Mouse (Mus musculus) gastrocnemius, postnatal 14 days (tissue): ENCODE results near the gene Zmiz1. TPM values are rescaled to one million over a fixed set of nuclear protein-coding genes. Genes with fewer than 3 reads are reported as not detected.

ENCODE experiments used
- DNase-seq: peaks from one replicate; pipeline ENCODE4 v3.0.0; 2021; ENCODE audit warnings: mixed read lengths
- intact Hi-C: fragments of 180-260 bp; cut with DNase I; formaldehyde crosslinking; loops from one replicate; pipeline ENCODE4 v1.15.1; 2025; ENCODE audit warnings: low total_unique reads
- total RNA-seq, 2 experiments: library from RNA; stranded (reverse); gene quantifications; 2 replicates each; pipeline ENCODE4 v1.2.3; 2021

Zmiz1 gene
- total RNA-seq, 2 experiments from 2014 or later, result 30.3 to 36.0 TPM

DNA sequence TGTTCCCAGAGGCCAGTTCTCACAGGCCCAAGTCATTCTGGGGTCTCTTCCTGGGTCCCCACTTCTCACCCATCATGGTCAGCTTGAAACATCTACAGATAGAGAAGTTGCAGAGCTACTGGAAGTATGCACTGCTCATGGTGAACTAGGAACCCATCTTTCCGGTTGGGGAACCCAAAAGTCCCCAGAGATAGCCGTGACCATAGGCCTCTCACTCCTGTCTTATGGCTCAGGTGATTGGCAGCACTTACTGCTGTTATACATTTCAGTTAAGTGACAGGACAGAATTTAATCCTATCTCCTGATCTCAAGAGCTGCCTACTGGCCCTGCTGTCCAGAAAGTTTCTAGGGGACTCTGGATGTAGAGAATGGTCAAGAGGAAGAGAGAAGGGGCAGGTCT lies 24.3 kb downstream of the Zmiz1 start:
- DNase-seq, result no peak
- intact Hi-C loops, result no loop called here

DNA sequence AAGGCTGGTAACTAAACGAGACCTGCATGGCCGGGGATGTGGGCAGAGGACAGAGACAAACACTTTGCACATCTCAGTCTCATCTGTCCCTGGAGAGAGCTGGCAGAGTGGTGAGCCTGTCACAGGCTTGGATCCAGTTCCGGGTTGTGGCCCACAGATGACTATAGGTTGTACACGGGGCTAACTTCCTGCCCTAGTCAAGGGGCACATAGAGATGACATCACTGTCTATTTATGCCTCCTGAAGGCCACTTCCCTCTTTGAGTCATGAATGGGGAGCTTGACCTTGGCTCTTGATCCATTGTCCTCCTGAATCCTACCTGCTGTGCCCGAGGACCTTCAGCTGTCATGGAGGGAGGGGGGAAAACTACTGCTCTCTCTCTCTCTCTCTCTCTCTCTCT lies 25.1 kb downstream of the Zmiz1 start:
- intact Hi-C loops, result no loop called here

DNA sequence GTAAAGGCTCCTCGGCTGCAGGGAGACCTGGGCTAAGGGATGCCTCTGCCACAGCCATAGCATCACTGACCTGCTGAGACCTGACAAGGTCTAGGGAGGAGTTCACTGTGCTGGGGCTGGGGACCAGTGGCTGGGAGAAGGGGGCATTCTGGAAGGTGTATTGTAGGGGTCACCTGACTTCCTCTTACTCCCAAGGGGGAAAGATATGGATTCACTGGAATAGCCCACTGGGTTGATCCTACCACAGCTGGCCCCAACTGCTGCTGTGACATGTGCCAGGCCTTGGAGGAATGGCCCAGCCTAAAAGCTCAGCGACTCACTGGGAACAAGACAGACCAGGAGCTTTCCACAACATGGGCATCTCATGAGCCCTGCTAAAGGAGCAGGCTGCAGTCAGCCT lies 27.2 kb downstream of the Zmiz1 start:
- DNase-seq, result no peak
- intact Hi-C loops, result no loop called here

More for the DNA sequence above, 25.1 kb downstream of the Zmiz1 start:
- DNase-seq, result no peak

DNA sequence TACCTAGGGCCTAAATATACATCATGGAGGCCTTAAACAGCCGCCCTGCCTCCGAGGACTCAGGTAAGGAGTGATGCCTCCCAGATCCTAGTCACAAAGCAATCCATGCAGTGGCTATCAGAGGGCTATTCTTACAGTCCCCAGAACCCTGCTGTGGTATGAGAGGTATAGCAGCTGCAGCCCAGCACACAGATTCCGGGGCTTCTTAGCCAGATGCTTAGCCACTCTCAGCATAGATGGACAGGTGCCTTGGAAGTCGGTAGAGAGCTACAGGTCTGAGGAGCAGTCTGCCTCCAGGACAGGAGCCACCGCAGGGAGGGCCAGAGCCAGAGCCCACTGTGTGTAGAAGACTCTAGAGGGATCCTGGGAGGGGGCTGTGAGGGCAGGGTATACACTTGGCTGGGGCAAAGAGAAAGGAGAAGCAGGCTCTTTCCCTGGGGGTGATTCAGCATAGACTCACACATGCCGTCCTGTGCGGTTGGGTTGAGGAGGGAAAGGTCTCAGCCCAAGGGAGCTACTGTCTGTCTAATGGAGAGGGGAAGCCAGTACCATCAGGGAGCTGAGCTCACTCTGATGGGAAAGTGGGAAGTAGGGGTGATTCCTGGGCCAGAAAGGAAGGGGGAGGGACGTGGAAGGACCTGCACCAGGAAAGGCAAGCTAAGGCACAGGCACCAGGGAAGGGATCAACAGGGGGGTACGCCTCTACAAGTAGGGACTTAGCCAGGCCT lies 27.9 kb downstream of the Zmiz1 start:
- no peak for DNase-seq
- intact Hi-C loops, result no loop called here

DNA sequence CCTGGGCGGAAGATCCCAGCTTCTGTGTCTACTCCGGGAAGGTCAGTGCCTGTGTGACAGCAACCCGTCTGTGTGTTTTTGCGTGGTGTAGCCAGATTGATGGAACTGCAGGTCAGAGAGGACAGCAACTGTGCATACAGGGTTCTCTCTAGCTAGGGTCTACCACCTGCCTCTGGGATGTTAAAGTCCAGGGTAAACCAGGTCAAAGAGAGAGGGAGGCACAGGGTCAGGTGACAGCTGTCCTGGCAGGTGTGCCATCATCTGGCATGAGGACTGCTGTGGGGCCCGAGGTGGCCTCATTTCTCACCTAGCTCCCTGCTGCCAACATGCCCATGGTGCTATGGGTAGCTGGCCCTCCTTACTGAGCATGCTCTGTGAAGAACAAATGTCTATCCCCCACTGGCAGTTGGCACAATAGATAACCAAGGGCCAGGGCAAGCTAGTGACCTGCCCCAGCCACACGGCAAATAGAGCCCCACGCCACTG lies 28.5 kb downstream of the Zmiz1 start:
- peak; percentile 60 for DNase-seq
- intact Hi-C loops, result no loop called here

DNA sequence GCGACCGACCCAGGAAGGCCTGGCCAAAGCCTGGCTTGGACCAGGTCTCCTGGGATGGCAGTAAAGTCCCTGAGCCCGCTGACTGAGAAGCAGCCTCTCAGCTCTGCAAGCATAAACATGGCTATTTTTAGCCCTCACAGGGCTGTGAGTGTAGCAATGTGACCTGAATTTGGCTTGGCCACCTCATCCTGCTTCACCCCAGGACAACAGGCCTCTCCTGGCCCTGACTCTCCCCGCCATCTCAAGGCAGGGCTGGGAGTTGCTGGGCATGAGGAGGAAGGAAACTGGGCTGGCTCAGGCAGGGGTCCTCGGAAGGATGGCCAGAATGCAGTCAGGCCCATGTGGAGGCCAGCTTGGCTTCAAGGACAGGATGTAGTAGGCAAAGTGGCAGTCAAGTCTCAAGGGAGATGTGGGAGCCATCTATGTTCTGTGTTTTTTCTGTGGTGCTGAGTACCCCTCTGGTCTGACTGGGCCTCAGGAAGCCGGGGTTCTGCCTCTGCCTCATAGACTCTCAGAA lies 29.2 kb downstream of the Zmiz1 start:
- intact Hi-C loops, result no loop called here
- peak; percentile 72 for DNase-seq

DNA sequence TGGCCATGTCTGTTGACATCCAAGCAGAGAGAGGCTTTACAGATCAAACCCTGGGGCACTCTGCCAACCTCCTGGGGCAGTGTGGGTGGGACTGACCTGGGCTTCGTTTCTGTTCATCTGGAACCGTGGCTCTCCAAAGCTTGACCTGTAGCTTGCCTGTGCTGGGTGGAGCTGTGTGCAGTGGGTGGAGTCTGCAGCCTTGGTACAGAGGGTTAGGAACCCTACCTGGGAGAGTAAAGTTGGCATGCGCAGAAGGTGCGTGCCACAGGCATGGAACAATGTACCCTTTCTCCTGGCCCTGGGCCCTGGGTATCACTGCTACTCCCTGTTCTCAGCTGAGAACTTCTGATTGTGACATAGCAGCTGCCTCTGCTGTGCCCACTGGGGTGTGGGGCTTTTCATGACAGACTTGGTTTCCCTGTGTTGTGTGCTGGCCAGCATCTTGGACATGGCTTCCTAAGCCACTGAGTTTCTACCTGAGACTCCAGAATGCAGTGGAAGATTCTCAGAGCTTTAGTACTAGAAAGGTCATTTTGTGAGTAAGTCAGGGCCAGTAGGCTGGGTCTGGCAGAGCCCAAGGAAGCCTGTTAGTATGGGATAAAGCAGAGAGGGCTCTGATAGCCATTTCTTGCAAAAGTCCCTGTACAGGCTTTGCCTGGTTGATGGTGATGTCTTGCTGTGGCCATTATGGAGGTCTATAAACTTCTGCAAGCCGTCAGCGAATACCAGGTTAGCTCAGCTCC lies 30.5 kb downstream of the Zmiz1 start:
- intact Hi-C loops, result no loop called here
- DNase-seq, result no peak

DNA sequence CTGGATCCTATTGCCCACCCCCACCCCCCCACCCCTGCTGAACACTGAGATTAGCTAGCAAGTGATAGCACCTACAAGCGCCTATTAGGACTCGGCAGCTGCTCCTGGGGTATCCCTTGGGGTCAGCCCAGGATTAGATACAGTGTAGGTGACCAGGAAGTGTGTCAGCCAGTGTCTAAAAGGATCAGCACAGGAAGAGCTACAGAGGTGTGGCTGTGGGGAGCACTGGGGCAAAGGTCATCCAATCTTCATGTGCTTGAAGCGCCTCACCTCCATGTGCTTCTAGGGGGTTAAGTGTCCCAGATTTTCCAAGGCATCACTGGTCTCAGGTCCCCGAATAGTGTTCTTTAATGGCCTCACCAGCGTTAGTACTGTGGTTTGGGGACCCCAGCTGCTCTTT lies 33.0 kb downstream of the Zmiz1 start:
- intact Hi-C loops, result no loop called here
- DNase-seq, result no peak

DNA sequence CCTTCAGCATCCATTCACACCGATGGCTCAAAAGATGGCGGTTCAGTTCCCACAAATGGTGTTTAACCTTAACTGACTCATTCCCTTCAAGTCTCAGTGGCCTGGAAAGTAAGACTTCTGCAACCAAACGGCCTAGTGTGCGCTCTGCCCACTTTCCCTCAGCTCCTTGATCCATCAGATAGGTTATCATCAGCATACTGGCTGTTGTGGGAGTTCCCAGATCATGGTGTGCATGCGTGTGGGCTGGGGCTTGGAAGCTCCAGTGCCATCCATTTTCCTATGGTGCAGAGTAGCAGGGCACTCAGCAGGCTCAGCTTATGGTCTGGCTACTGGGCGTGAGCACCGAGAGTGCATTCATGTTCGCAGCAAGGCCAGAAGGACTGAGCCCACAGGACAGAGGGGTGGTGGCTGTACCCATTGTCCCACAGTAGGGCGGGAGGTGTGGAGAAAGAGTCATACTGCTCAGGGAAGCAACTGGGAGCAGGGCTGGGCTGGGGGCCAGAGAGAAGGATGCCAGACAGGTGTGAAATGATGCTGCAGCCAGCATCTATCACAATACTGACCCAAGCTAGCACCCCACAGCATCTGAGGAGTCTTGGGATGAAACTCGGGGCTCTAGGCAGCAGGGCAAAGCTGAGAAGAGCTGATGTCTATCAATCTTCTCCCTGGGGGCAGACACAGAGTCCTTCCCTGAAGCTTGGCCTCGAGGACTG lies 33.7 kb downstream of the Zmiz1 start:
- intact Hi-C loops, result no loop called here
- no peak for DNase-seq

DNA sequence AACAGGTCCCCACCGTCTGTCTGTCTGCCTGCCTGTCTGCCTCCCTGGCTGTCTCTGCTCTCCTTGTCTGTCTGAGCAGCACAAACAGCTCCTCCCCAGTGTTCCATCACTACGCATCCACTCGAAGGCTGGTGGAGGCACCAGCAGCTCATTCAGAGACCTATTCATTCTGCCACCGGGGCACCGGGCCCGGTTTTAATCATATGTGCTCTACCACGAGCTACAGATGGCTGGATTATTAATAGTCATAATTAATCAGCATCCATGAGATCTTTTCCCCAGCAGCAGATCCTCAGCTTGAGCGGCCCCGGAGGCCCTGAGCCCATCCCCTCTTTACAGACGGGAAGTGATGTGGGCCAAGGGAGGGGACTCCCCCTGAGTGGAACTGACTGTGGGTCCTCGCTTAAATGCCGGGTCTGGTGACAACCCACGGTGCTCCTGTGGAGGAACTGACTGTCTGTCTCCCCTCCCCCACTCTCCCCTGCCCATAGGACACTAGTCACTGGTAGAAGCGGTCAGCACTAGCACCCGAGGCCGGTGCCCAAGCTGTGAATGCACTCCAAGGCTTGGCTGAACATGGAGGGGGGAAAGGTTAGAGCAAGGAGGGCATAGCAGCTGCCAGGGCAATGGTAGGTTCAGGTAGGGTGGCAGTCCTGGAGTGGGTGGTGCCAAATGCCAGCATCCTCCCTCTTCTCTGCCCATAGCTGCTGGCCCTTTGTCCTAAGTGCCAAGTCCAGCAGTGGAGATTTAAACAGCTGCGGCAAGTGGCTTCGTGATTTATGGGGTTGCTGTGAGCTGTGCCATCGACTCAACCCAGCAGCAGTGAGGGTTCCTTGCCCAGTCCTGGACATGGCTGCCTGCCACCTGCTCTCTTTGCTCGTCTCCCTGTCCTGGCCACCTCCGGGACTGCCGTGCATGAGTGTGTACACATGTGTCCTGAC lies 34.6 kb downstream of the Zmiz1 start:
- DNase-seq, result peak; percentile 78
- intact Hi-C loops, result no loop called here

DNA sequence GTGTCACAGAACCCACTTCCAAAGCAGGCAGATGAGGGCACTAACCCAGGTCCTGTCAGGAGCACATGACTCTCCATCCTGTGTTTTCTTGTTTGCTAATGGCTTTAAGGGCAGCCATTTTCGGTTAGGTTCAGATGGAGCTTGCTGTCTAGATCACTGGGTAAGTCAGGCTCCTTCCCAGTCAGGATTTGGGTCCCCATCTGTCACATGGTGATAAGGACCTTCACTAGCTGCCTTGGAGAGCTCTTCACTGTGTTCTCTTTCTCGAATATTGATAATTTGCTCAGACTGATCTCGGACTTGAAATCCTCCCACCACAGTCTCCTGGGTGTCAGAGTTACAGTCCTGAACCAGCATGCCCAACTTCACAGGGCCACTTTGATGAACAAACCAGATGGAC lies 35.8 kb downstream of the Zmiz1 start:
- no peak for DNase-seq
- intact Hi-C loops, result no loop called here

DNA sequence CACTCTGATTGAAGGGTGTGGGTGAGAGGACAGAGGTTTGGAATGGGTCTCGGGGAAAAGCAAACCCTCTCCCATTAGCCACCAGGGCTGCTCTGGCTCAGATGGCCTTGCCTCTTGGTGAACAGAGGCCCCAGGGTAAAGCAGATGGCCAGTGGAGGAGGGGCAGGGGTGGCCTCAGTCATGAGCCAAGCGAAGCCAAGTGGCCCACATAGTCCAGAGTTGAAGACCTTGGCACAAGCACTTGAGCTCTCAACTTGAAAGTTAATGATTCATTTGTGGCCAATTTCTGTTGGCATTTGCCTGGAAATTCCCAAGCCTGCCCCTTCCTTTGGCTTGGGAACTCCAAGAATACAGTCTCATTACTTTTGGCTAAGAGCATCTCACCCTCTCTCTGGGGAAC lies 37.1 kb downstream of the Zmiz1 start:
- no peak for DNase-seq
- intact Hi-C loops, result no loop called here

DNA sequence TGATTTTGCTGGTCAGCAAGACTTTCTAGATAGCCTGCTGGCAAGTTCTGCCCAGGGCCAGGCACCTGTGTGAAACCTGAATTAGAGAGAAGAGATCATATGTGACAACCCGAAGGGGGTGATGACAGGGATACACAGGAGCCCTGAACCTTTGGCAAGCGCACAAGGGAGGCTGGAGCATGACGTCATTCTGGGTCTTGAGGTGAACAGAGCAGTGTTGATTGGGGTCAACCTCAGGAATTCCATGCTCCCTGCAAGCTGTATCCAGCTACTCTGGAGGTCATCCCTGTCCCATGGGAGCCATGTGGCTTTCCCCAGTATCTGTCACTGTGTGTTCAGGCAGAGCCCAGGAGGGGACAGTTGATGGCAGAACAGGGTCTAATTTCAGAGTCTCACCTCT lies 38.0 kb downstream of the Zmiz1 start:
- intact Hi-C loops, result no loop called here
- DNase-seq, result no peak

DNA sequence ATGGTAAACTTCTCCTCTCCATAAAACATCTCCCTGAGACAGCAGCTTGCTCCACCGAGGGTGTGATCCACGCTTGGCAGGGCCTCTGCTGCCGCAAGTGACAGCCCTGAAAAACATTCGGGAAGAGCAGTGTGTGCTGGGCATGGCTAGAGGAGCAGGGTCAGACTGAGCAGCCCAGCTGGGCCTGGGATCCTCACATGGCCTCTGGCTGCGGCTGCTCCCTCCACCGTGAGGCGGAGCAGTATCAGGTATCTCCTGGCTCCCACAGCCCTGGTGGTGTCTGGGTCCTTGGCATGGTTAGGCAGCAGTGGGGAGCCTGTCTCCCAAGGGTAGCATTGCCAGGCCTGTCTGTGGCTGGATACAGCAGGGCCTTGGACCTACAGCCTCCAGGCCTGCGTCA lies 38.6 kb downstream of the Zmiz1 start:
- intact Hi-C loops, result no loop called here
- DNase-seq, result peak; percentile 86

DNA sequence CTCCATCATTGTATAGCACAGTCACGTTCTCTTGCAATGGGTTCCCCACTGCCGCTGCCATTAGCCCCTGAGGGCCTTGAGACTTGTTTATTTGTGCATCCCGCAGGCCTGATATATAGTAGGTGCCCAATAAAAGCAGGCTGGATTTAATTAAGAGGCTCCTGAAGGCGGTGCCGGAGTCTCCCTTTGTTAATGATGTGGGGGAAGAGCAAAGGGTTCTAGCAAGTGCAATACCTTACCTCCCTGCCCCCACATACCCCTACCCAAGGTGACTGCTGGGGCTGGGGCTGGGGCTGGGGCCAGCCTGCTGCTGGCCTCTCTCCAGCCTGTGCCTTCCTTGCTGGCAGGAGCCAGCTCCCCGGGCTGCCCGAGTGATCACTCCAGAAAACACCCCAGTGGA lies 39.4 kb downstream of the Zmiz1 start:
- intact Hi-C loops, result no loop called here

DNA sequence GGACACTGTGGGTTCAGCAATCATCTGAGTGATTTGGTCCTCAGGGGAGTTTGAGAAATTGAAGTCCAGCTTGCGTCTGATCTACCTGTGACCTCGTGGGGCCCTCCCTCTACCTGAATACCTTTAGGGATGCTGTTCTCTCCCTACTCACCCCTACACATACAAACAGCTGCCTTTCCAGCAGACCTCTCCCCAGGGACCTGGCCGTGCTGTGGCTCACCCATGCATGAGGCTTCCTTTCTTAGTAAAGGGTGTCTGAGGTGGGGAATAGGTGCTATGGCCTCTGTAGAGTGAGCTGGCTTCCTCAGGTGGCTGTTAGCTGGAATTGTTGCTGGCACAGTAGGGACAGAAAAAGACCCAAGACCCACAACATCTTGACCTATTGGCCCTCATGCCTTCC lies 40.5 kb downstream of the Zmiz1 start:
- no peak for DNase-seq
- intact Hi-C loops, result no loop called here

More for the DNA sequence above, 39.4 kb downstream of the Zmiz1 start:
- DNase-seq, result no peak

DNA sequence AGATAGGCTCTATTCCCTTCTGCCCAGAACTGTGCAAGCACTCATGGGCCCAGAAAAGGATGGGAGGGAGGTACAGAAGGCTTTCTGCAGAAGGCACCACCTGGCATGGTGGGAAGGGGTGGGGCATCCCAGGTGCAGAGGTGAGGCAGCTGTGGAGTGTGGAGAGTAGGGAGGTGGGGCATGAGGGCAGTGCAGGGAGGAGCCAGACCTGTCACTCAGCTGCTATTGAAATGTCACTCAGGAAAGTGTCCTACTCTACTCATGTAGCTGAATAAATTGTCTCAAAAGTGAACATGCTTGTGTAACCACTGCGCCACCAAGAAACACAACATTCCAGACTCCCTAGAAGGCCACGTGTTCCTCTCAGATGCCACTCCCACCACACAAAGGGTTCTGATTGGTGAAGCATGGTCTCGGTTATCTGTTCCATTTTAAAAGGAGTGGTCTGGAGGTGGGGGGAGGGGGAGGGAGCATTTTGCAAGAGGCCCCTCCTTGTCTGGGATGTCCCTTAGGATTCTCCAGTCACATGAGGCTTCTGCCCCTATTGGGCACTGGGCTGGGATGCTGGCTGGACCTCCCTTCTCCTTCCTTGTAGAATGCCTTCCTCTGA lies 41.6 kb downstream of the Zmiz1 start:
- no peak for DNase-seq
- intact Hi-C loops, result no loop called here

DNA sequence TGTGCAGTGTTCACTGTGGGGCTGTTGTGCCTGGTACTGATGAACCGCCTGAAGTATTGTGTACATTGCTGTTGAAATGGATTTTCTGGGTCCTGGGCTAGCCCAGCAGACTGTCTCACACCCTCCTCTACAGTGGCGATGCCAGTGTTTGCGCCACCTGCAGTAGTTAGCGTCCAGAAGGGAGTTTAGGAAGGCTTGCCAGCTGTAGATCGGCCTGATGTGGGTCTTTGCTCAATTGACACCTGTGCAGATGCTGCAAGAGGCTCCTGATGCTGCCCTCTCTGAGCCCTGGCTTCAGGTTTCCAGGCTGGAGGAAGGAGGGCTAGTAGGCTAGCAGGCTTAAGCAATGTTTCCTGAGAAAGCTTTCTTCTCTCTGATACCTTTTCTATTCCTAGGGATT lies 42.5 kb downstream of the Zmiz1 start:
- DNase-seq, result no peak
- intact Hi-C loops, result no loop called here

DNA sequence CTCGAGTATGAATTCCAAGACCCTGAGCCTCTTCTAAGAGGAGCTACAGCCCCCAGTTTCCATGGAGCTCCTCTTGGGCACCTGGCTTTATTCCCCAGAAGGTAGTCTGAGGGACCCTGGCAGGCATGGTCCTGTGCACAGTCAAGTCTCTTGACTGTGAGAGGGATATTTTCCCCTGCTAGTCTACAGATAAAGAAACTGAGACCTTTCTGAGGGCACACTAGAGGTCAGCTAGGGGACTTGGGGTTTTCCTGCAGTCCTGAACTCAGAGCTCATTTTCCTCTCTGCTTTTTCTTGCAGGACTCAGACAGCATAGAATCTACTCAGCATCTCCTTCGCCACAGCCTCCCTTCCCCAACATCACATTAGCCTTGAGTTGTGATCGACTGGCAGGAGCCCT lies 43.4 kb downstream of the Zmiz1 start:
- intact Hi-C loops, result no loop called here
- DNase-seq, result no peak
